Mouse (Mus musculus) spleen, postnatal 36 days (tissue): ENCODE results near the gene Slc35f6.
A peak's percentile ranks its signal among the peaks of the same experiment; 100 is the strongest.

Source experiments
- DNase-seq, 2 experiments: peaks; one replicate each; pipeline ENCODE4 v3.0.0; 2022; ENCODE audit warnings: low spot score in 2 of 2, mixed read lengths in 1 of 2

Gene Slc35f6

GRCm38 (mm10) chr5:30647815-30648560, at the start of gene Slc35f6:
Gene Slc35f6 (plus strand): TSS chr5:30647933.
- DNase-seq: peak; percentile 90 to 91

GRCm38 (mm10) chr5:30601397-30601796, 46.3 kb upstream of the Slc35f6 start:
- DNase-seq: no peak

DNA sequence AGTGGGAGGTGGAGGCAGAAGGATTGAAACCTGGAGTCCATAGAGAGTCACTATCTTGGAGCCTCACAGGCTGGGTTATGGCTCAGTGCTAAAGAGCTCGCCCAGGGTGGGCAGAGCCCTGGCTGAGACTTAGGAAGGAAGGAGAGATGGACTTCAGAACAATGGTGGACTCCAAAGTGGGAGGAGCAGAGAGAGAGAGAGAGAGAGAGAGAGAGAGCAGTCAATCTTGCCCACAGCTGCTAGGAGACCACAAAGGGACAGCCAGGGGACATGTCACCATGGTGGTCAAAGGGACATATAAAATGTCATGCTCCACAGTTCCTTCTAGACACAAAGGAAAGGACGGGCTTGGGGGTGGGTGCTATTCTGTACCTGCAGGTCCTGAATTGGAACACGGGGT, 44.5 kb upstream of the Slc35f6 start:
- no peak for DNase-seq

DNA sequence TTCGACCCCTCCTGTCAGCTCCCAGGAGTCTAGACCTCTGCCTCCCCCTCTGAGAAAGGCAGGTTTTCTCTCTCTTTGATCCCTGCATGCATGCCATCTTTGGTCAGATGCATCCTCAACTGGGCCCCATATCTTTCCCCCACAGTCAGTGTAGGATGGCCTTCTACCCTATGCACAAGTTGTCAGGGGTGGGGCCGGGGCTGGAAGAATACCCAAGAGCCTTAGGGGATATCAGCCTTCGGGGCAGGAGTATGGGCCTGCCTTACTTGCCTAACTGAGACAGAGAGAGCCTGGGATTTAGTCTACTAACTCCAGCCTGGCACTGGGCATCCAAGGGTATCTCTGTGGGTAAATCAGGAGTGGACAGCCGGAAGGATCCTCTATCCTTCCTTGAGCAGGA, 43.8 kb upstream of the Slc35f6 start:
- DNase-seq: no peak

- DNase-seq: no peak
These were observed 43.0 kb upstream of the Slc35f6 start for GRCm38 (mm10) chr5:30604769-30605188.

GRCm38 (mm10) chr5:30605649-30606048, 42.1 kb upstream of the Slc35f6 start:
- no peak for DNase-seq

GRCm38 (mm10) chr5:30606424-30607073, 41.2 kb upstream of the Slc35f6 start:
- no peak for DNase-seq

- no peak for DNase-seq
These were observed 38.6 kb upstream of the Slc35f6 start for GRCm38 (mm10) chr5:30609094-30609493.

DNA sequence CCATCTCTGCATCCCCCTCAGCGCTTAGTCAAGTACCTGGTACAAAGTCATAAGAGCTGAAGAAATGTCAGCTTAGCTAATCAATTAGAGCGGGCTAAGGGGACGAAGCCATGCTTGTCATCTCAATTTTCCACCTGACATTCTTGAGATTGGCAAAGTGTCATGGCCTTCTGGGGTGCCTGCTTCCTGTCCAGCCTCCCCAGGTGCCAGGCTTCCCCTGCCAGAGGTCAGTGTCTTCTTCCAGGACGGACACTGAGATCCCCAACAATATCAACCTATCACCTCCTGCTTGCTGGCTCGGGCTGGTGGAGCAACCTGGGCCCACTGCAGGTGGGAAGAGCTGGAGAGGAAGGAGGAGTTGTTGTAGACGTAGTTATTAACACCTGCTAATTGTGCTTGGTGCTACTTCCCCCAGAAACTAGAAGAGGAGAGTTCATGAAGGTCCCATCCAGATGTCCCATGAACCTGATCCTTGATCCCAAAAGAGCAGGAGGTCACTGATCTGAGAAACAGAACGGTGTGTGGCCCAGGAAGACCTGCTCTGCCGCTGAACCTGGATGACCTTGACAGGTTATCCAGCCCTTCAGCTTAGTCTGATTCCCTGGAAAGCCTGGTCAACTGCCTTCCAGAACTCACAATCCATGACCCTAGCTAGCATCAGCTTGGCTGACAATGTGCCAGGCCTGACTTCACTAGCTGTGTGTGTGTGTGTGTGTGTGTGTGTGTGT, 37.7 kb upstream of the Slc35f6 start:
- no peak for DNase-seq

GRCm38 (mm10) chr5:30611091-30611490, 36.6 kb upstream of the Slc35f6 start:
- no peak for DNase-seq

GRCm38 (mm10) chr5:30611689-30612088, 36.0 kb upstream of the Slc35f6 start:
- no peak for DNase-seq

- DNase-seq: no peak
These were observed 35.2 kb upstream of the Slc35f6 start for GRCm38 (mm10) chr5:30612575-30612974.

GRCm38 (mm10) chr5:30613242-30613641, 34.5 kb upstream of the Slc35f6 start:
- DNase-seq: no peak

GRCm38 (mm10) chr5:30614221-30614620, 33.5 kb upstream of the Slc35f6 start:
- DNase-seq: peak in 1 of 2 experiments; percentile 17

DNA sequence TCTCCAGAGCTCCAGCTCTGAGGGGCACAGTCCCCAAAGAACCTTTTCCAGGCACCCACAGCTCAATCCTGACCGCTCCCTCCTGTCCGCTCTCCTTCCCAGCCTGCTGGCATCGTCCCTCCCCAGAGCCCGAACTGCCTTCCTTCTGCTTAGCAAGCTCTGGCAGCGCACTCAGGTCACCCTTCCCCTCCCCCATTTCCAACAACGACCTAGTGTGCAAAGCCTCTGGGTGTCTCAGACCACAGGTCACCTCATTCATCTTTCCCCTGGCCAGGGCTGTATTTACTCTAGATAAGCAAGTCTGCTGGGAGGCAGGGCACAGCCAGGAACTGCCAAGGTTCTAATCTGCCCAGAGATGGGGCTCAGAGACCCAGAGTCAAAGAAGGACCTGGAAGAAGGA, 32.3 kb upstream of the Slc35f6 start:
- no peak for DNase-seq

- DNase-seq: no peak
These were observed 31.9 kb upstream of the Slc35f6 start for GRCm38 (mm10) chr5:30615819-30616218.

- DNase-seq: no peak
These were observed 31.1 kb upstream of the Slc35f6 start for GRCm38 (mm10) chr5:30616644-30617043.

GRCm38 (mm10) chr5:30617357-30617756, 30.4 kb upstream of the Slc35f6 start:
- DNase-seq: no peak

DNA sequence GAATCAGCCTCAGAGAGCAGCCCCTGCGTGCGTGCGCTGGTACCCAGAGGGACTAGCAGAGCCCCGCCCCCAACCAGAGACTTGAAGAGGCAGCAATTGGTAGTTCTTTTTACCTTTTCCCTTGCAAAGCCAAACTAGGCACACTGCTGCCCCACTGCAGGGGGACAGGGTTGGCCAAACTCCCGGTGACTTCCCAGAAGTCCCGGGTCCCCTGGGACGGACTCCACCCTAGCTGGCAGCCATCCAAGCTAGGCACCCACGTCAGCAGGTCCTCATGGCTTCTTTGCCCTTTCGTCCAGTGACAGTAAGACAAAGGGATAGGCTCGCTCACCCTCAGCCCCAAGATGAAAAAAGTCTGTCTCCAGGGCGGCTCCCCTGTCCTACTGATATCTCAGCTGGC, 29.9 kb upstream of the Slc35f6 start:
- DNase-seq: no peak

- DNase-seq: no peak
These were observed 29.2 kb upstream of the Slc35f6 start for GRCm38 (mm10) chr5:30618376-30619003.

DNA sequence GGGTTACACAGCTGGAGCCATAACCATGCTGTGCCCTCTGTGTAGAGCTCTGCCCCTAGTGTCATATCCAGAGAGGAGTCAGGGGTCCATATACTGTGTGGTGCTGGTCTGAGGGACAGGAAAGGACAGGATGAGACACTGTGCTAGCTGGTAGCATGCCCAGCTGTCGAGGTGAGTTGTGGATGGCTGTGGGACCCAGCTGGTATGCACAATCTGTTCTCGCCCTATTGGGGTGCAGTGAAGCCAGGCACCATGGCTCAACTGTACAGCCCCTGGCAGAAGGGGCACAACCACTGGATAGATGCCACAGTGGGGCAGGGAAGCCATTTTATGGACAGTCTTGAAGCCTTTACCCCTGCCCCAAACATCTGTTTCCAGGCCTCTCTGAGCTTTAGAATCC, 28.5 kb upstream of the Slc35f6 start:
- DNase-seq: no peak

DNA sequence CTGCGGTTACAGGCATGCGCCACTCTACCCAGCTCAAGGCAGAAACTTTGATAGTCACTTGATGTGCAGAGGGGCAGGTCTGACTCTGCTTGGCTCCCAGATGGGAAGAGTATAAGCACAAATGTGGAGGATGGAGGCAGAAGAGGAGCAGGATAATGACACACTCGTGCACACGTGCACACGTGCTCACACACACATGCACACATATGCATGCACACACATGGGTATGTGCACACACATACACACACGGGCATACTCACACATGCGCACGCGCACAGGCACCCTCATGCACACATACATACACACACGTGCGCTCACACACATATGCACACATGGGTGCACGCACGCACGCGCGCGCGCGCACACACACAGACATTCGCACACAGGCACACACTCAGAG, 27.2 kb upstream of the Slc35f6 start:
- DNase-seq: no peak
